Mouse (Mus musculus): ENCODE data around the gene Zfp746.

GRCm38 (mm10) chr6:48086957-48087715 lies 743 bp upstream of the Zfp746 start:
- no peak for TF ChIP-seq CTCF (IDR thresholded peaks at IDR 0.05; ENCODE audit: low read depth, low read length)
- TF ChIP-seq GATA2 (IDR thresholded peaks at IDR 0.05; ENCODE audit: borderline replicate concordance, low read depth, low read length): no peak
- no peak for TF ChIP-seq GATA1 (IDR thresholded peaks at IDR 0.05; ENCODE audit: borderline replicate concordance, low read length)
- no peak for TF ChIP-seq POLR2AphosphoS5 (IDR thresholded peaks at IDR 0.05; ENCODE audit: insufficient replicate concordance, low read depth, low read length)
- no peak for TF ChIP-seq TAL1 (conservative IDR thresholded peaks at IDR 0.05; ENCODE audit: low read depth, low read length)
